Mouse (Mus musculus) C2C12 (cell line): Measurements from ENCODE around the gene Itpripl2. TPM values are rescaled to one million over a fixed set of nuclear protein-coding genes. Genes with fewer than 3 reads are reported as not detected.

Experiments used
- H3K27me3 ChIP-seq: one replicate; pipeline ENCODE4 v1.6.1; 2011; ENCODE audit not compliant: control insufficient read depth, insufficient read depth, insufficient read length
- H3K36me3 ChIP-seq: one replicate; pipeline ENCODE4 v1.6.1; 2011; ENCODE audit not compliant: control insufficient read depth, insufficient read depth
- H3K4me3 ChIP-seq: one replicate; pipeline ENCODE4 v1.5.1; 2011; ENCODE audit warnings: mild to moderate bottlenecking, control low read depth; ENCODE audit not compliant: poor library complexity, insufficient read depth, severe bottlenecking
- H3K79me2 ChIP-seq: one replicate; pipeline ENCODE4 v1.6.1; 2011; ENCODE audit not compliant: control insufficient read depth, insufficient read depth
- H3K79me3 ChIP-seq: one replicate; pipeline ENCODE4 v1.6.1; 2011; ENCODE audit warnings: low read depth, control low read depth
- H3ac ChIP-seq: one replicate; pipeline ENCODE3; 2011; ENCODE audit warnings: low read depth; ENCODE audit not compliant: control insufficient read depth, insufficient read length
- CEBPB ChIP-seq: IDR thresholded peaks from one replicate; pipeline ENCODE4 v1.6.1; 2011; ENCODE audit warnings: low read depth, mild to moderate bottlenecking, control low read depth, moderate library complexity
- CTCF ChIP-seq: IDR thresholded peaks from one replicate; pipeline ENCODE4 v1.5.1; 2011; ENCODE audit not compliant: control insufficient read depth, insufficient read depth, insufficient read length
- FOSL1 ChIP-seq: IDR thresholded peaks from one replicate; pipeline ENCODE4 v1.8.0; 2011; ENCODE audit warnings: mild to moderate bottlenecking, low read length; ENCODE audit not compliant: poor library complexity, insufficient read depth, severe bottlenecking
- MAX ChIP-seq: IDR thresholded peaks from one replicate; pipeline ENCODE4 v1.6.1; 2011; ENCODE audit warnings: mild to moderate bottlenecking, control low read depth
- MYOD1 ChIP-seq: IDR thresholded peaks from one replicate; pipeline ENCODE4 v1.6.1; 2011; ENCODE audit warnings: low read depth; ENCODE audit not compliant: control insufficient read depth, insufficient read length
- MYOG ChIP-seq: IDR thresholded peaks from one replicate; pipeline ENCODE4 v1.6.1; 2011; ENCODE audit not compliant: control insufficient read depth, insufficient read length; ENCODE audit errors: extremely low read depth
- USF1 ChIP-seq: IDR thresholded peaks from one replicate; pipeline ENCODE4 v1.6.1; 2011; ENCODE audit warnings: low read depth, mild to moderate bottlenecking, control low read depth, moderate library complexity
- polyA plus RNA-seq: library from polyadenylated mRNA; unstranded; fragments of >200 nt; fragmentation: generic; extraction: Trizol; gene quantifications from one replicate; pipeline ENCODE4 v1.2.1, GENCODE M21; 2012; ENCODE audit warnings: missing spikeins

Itpripl2 gene
- polyA plus RNA-seq, 1 experiment = 23.0 TPM

DNA sequence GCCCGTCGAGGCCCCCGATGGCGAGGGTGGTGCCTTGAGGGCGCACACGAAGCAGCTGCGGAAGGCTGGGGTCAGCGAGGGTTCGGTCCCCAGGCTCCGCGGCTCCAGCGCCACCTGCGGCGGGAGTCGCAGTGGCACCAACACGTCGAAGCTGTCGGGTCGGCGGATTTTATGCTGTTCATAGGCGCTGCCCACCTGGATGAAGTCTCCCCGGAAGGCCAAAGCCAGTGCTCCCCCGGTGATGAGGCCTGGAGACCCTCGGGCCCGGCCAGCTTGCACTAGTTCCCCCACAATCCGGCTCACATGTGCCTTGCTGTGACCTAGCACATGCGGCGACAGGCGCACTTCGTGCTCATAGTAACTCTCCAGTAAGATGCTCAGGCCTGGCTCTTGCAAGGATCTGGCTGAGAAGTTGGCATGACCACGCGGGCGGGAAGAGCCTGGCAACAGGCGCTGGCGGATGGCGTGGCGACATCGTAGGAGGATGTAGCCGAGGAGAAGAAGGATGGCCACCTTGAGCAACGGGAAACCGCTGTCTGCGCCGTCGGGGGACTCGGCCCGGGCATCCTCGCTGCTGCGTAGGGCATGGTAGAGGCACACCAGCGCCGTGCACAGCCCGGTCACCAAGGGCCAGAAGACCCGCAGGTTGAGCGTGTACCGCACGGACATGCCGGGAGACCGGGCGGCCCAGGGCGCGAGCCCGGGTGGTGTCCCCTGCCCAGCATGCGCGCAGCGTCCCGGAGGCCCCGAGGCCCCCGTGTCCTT lies 927 bp downstream of the Itpripl2 start:
- TF ChIP-seq CTCF = no peak
- no peak for TF ChIP-seq MYOG
- no peak for TF ChIP-seq FOSL1
- no peak for TF ChIP-seq MAX
- TF ChIP-seq CEBPB = no peak
- Histone ChIP-seq H3K27me3 (no peaks in the 10 kb centered on the region), H3K79me3 (peaks cover 47% of the 10 kb centered on the region), H3K4me3 (peak overlapping the region; percentile 55), H3K36me3 (peaks cover 16% of the 10 kb centered on the region), H3ac (peak overlapping the region; percentile 91), H3K79me2 (peaks cover 66% of the 10 kb centered on the region)

GRCm38 (mm10) chr7:118489706-118490665 lies 1.8 kb downstream of the Itpripl2 start:
- H3K79me2 ChIP-seq = peaks cover 75% of the 10 kb centered on the region
- no peaks in the 10 kb centered on the region for H3K27me3 ChIP-seq
- H3K4me3 ChIP-seq = peak overlapping the region; percentile 55
- peak overlapping the region; percentile 21 for H3ac ChIP-seq
- peaks cover 53% of the 10 kb centered on the region for H3K79me3 ChIP-seq
- H3K36me3 ChIP-seq = peaks cover 19% of the 10 kb centered on the region
- no peak for TF ChIP-seq MYOD1
- no peak for TF ChIP-seq FOSL1
- no peak for TF ChIP-seq USF1
- no peak for TF ChIP-seq MAX
- no peak for TF ChIP-seq MYOG
- no peak for TF ChIP-seq CTCF
- TF ChIP-seq CEBPB = no peak

GRCm38 (mm10) chr7:118488060-118488664 lies 3.6 kb downstream of the Itpripl2 start:
- no peaks in the 10 kb centered on the region for H3K27me3 ChIP-seq
- TF ChIP-seq CTCF (no peak), MAX (peak; percentile 49)

GRCm38 (mm10) chr7:118486917-118487316 lies 4.9 kb downstream of the Itpripl2 start:
- peaks cover 57% of the 10 kb centered on the region for H3K79me3 ChIP-seq
- TF ChIP-seq MAX (no peak), FOSL1 (no peak), CTCF (no peak), MYOG (no peak)
- H3K79me2 ChIP-seq = peaks cover 76% of the 10 kb centered on the region
- no peaks in the 10 kb centered on the region for H3K27me3 ChIP-seq
- H3K4me3 ChIP-seq = peak overlapping the region; percentile 6
- peaks cover 24% of the 10 kb centered on the region for H3K36me3 ChIP-seq
- H3ac ChIP-seq = no peak overlapping the region

More at GRCm38 (mm10) chr7:118488060-118488664, 3.6 kb downstream of the Itpripl2 start:
- Histone ChIP-seq H3K36me3 (peaks cover 24% of the 10 kb centered on the region), H3K79me3 (peaks cover 57% of the 10 kb centered on the region), H3K79me2 (peaks cover 82% of the 10 kb centered on the region), H3ac (peak overlapping the region; percentile 54), H3K4me3 (peak overlapping the region; percentile 55)

DNA sequence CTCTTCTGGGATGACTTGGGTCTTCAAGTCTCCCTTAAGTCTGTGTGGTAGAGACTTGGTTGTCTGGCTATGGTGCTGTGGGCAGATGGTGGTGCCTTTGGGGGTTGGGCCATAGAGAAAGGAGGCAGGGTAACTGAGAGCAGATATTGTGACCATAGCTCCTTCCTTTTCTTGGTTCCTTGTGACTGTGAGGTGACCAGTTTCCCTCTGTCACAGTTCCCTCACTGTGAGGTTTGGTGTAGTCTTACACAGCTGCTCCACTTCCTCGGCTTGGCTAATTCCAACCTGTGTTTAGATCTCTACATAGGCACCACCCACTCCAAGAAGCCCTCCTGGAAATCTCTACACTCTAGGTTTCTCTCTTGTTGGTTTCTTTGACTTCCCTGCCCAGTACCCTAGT lies 7.8 kb downstream of the Itpripl2 start:
- peaks cover 34% of the 10 kb centered on the region for H3K79me3 ChIP-seq
- peaks cover 47% of the 10 kb centered on the region for H3K79me2 ChIP-seq
- no peak overlapping the region for H3ac ChIP-seq
- H3K36me3 ChIP-seq = peaks cover 14% of the 10 kb centered on the region
- H3K27me3 ChIP-seq = no peaks in the 10 kb centered on the region
- TF ChIP-seq CTCF (no peak), FOSL1 (no peak), MYOD1 (no peak), MYOG (no peak), MAX (no peak), USF1 (no peak), CEBPB (no peak)
- no peak overlapping the region for H3K4me3 ChIP-seq
